Mouse (Mus musculus) 416B (cell line): ENCODE measurements around the gene Atxn7.
"Not testable (repeated sequence)": the region's sequence is repeated elsewhere in the genome, so short reads cannot be mapped to it uniquely, and the experiment has no call there.

Source experiments
- DNase-seq: peaks from one replicate; pipeline ENCODE4 v3.0.0; 2011; ENCODE audit warnings: low read depth

Gene Atxn7

GRCm38 (mm10) chr14:13961401-13962112 lies at the start of gene Atxn7, which contains the start of gene Thoc7:
TSS of gene Atxn7 (plus strand) at chr14:13961440.
TSS of gene Thoc7 (minus strand) at chr14:13961852.
- peak; percentile 53 for DNase-seq

DNA sequence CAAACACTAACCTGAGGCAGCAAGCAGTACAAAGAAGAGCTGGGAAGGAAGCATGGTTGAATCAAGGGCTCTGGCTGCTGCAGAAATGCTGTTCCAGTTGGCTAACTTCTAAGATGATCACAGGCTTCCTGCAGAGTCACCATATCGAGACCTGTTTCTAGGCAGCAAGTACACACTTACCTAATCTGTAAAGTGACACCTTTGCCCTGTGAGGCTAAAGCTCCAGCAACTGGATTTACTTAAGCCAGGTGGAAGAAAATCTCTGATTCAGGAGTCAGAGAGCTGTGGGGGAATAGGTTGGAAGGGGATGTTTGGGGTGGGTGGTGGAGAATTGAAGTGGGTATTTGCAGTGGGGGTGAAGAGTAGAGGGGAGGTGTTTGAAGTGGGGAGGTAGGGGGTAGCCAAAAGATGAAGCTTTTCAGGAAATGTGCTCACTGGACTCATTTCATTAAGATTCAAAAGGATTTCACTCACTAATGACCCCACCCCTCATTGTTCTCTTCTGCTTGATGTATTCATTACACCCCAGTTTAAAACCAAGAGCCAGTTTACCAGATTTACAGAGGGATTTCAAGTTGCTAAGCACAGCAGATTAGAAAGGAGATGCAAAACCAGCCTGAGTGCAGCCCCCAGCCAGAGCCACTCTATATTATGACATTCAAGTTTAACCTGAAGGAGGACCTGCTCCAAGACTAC lies 46.7 kb upstream of the Atxn7 start, which contains the start of gene Gm281:
Gene Gm281, minus strand, starts transcription at position 92 of the 696 bp plus-strand sequence.
- no peak for DNase-seq

GRCm38 (mm10) chr14:13915207-13915606 lies 46.0 kb upstream of the Atxn7 start:
- DNase-seq: no peak

DNA sequence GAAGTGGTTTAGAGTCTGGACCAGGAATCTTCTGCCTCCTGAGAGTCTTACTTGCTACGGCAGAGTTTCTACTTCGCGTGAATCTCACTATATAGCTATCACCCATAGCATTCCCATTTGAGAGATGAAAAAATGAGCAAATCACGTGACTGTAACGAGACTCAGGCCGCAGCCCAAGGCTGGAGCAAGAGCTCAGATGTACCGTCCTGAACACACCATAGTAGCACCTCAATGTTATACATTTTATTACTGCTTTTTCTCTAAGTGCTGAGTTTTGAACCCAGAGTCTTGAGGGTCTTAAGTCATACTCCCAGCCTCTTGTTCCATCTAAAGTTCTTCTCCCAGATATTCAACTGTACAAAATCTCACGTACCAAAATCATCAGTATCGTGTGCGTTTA lies 44.0 kb upstream of the Atxn7 start:
- no peak for DNase-seq

DNA sequence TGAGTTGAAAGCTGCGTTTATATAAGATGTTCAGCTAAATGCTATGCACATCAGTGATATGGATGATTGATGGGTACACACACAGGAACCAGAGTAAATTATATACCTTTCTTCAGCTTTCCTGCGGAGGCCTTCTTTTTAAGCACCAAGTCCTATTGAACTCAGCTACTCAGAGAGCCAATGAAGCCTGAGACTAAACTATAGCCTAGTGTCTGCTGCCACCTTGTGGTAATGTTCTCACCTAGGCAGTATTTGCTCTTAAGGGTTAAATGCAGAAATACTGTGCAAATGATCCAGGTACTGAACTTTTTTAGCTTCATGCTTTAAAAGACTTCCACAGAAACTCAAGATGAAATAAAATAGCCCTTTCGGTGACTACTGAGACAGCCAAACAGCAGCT lies 43.6 kb upstream of the Atxn7 start:
- DNase-seq: peak; percentile 80

- DNase-seq: no peak
Measured at GRCm38 (mm10) chr14:13933290-13934051, 27.8 kb upstream of the Atxn7 start.

DNA sequence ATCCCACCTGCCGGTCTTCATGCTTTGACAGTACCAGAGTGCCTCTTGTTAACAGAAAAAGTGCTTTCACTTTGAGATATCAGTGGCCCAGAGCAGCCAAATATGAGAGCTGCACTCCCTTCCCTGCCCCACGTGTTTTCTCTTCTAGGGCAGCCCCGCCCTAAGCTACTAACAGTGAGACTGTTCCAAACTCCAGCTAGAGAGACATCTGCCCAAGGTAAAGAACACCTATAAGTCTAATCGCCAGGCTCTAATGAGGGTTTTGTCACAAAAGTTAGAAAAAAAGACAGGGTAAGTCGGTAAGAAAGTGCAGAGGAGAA lies 27.2 kb upstream of the Atxn7 start:
- no peak for DNase-seq

- DNase-seq: no peak
Measured at GRCm38 (mm10) chr14:13944686-13945085, 16.6 kb upstream of the Atxn7 start.

DNA sequence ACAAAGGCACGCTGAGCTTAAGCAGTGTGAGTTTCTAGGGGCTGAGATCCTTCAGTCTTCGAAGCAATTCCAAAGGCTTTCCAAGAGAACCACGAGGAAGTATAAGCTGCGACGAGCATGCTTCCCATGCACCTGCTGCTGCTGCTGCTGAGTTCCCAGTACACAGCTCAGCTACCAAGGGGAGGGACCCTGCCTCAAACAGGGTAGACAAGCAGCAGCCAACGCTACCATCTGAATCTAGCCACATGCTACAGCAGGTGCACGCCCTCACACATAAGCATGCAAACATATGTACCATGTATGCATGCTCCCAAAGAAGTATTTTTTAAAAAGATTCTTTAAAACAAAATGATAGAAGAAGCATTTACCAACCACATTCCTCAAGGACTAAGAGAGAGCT lies 12.9 kb upstream of the Atxn7 start:
- no peak for DNase-seq

- peak; percentile 67 for DNase-seq
Measured at GRCm38 (mm10) chr14:13950401-13950800, 10.8 kb upstream of the Atxn7 start.

DNA sequence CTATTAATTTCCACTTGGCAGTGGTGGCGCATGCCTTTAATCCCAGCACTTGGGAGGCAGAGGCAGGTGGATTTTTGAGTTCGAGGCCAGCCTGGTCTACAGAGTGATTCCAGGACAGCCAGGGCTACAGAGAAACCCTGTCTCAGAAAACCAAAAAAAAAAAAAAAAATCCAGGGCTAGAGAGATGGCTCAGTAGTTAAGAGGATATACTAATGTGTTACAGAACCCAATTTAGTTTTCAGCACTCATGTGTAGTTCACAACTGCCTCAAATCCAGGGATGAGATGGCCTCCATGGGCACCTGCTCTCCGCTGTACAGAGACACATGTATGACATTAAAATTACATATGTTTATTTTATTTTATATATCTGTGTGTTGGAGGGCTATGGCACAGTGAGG lies 9.1 kb upstream of the Atxn7 start:
- DNase-seq: not testable (repeated sequence)

GRCm38 (mm10) chr14:13960079-13960478 lies 1.2 kb upstream of the Atxn7 start:
- peak; percentile 67 for DNase-seq

GRCm38 (mm10) chr14:13960482-13961325 lies 536 bp upstream of the Atxn7 start:
- peak; percentile 57 for DNase-seq

GRCm38 (mm10) chr14:13962476-13962875 lies 1.2 kb downstream of the Atxn7 start:
- DNase-seq: no peak

DNA sequence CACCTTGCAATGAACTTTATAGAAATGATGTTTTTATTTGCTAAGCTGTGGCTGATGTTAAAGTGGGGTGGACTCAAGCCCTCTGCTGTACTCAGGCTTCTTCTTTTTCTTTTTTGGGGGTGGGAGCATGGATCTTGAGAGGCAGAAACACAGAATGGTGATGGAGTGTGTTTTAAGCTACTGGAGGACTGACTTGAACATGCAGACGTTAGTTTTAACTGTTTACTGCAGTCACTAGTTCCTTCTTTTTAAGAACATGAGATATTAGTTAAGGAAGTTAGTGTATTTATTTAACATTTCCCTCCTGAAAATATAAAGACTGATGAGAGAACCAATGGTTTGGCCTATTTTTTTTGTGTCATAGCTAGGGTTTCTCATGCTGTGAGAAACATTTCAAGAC lies 2.3 kb downstream of the Atxn7 start:
- DNase-seq: no peak

DNA sequence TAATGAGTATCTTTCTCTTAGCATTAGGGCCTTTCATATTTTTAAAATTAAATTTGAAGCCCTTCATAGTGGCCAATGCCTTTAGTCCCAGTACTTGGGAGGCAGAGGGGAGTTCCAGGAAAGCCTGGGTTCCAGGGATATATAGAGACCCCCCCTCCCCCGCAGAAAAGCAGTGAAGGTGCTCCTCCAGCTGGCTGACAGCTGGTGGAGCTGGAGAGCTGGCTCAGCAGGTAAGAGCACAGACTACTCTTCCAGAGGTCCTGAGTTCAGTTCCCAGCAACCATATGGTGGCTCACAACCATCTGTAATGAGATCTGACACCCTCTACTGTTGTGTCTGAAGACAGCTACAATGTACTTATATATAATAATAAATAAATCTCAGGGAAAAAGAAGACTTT lies 6.4 kb downstream of the Atxn7 start:
- no peak for DNase-seq

DNA sequence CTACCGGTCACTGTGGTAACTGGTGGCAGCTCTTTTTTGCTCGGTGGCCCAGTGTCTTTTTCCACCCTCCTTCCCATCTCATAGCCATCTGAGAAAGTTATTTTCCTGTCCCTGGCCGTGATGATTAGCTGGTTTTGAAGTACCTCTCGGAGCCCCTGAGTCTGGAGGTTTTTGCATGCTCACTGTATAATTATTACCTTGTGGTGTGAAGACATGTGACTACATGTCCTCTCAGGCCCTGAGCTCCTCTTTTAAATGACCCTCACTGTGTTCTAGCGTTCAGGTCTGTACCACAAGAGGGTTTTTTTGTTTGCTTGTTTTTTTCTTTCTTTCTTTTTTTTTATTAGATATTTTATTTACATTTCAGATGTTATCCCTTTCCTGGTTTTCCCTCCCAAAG lies 7.2 kb downstream of the Atxn7 start:
- no peak for DNase-seq

DNA sequence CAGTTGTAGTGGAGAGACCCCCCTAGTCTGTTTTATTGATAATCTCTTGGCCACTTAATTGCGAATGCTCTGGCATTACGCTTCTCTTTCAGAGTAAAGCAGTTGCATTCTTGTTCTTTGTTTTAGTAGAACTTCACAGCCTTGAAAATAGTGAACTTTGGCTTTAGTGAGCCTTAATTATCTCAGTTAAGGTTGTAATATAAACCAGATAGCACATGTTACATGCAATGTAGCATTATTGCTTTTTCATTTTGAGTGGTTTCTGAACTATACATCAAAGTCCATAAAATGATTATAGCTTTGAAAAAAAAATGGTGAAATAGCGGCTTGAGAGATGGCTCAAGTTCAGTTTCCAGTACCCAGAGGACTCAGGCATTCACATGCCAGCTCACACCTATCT lies 9.3 kb downstream of the Atxn7 start:
- no peak for DNase-seq

- no peak for DNase-seq
Measured at GRCm38 (mm10) chr14:13971644-13972234, 10.5 kb downstream of the Atxn7 start.

- no peak for DNase-seq
Measured at GRCm38 (mm10) chr14:13977498-13977897, 16.3 kb downstream of the Atxn7 start.

DNA sequence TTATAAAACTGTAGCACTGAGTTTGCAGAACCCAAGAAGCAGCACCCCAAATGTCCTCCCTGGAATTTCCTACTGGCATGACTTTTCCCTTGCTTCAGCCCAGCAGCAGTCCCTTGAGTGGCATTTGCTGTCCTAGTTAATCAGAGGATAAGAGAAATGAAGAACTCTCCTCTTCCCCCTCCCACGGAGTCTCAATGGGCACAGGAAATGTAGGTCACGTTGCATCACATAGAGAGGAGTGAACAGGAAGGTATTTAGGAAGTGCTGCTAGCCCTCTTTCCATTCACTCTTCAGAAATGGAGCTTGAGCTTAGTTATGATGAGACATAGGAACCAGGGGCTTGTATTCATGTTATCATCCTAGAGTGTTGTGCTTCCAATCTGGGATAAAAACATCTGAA lies 20.0 kb downstream of the Atxn7 start:
- peak; percentile 74 for DNase-seq

- no peak for DNase-seq
Measured at GRCm38 (mm10) chr14:13982174-13982573, 20.9 kb downstream of the Atxn7 start.
